Mouse (Mus musculus) MEL (cell line): ENCODE results near the gene Ube4a. TPM values are rescaled to one million over a fixed set of nuclear protein-coding genes. Genes with fewer than 3 reads are reported as not detected.

Source experiments
- DNase-seq: peaks from one replicate; pipeline ENCODE4 v3.0.0; 2011; ENCODE audit warnings: low read depth, low spot score
- H3K27ac ChIP-seq: 2 replicates; pipeline ENCODE4 v1.5.1; 2012; ENCODE audit warnings: low read depth, mild to moderate bottlenecking, control low read depth, low read length, moderate library complexity; ENCODE audit not compliant: control insufficient read depth
- H3K27me3 ChIP-seq, 2 experiments: fragments of 150-350 bp in 1 of 2; sonication (generic) in 1 of 2; 2 replicates each; pipeline ENCODE4 v1.6.1; 2012; ENCODE audit warnings: low read length in 2 of 2, mild to moderate bottlenecking in 2 of 2, improper control_type of control experiment in 1 of 2, moderate library complexity in 1 of 2; ENCODE audit not compliant: insufficient read depth in 2 of 2, control insufficient read depth in 1 of 2
- H3K36me3 ChIP-seq, 2 experiments: 2 replicates each; pipeline ENCODE4 v1.6.1; 2012 to 2014; ENCODE audit warnings: low read length in 2 of 2, improper control_type of control experiment in 1 of 2, inconsistent platforms in 1 of 2, mild to moderate bottlenecking in 1 of 2; ENCODE audit not compliant: insufficient read depth in 2 of 2, control insufficient read depth in 1 of 2
- H3K4me1 ChIP-seq, 2 experiments: fragments of 150-350 bp in 1 of 2; sonication (generic) in 1 of 2; 2 replicates each; pipeline ENCODE4 v1.6.1; 2012; ENCODE audit warnings: low read length in 2 of 2, improper control_type of control experiment in 1 of 2, mild to moderate bottlenecking in 1 of 2; ENCODE audit not compliant: insufficient read depth in 2 of 2, control insufficient read depth in 1 of 2
- H3K4me3 ChIP-seq, 2 experiments: fragments of 150-350 bp in 1 of 2; sonication (generic) in 1 of 2; 2 replicates each; pipeline ENCODE4 v1.5.1; 2012; ENCODE audit warnings: low read depth in 2 of 2, low read length in 2 of 2, mild to moderate bottlenecking in 2 of 2, moderate library complexity in 2 of 2, control low read depth in 1 of 2, improper control_type of control experiment in 1 of 2; ENCODE audit not compliant: control insufficient read depth in 1 of 2, insufficient read depth in 1 of 2
- H3K79me2 ChIP-seq: 2 replicates; pipeline ENCODE4 v1.6.1; 2012; ENCODE audit warnings: mild to moderate bottlenecking, low read length, moderate library complexity; ENCODE audit not compliant: control insufficient read depth, poor library complexity, insufficient read depth
- H3K9ac ChIP-seq: 2 replicates; pipeline ENCODE4 v1.6.1; 2012; ENCODE audit warnings: low read depth, mild to moderate bottlenecking, control low read depth, low read length, moderate library complexity; ENCODE audit not compliant: control insufficient read depth, poor library complexity, severe bottlenecking
- H3K9me3 ChIP-seq: fragments of 150-350 bp; sonication (generic); replicated peaks from 2 replicates; pipeline ENCODE4 v1.6.1; 2012; ENCODE audit warnings: mild to moderate bottlenecking, low read length, improper control_type of control experiment, moderate library complexity; ENCODE audit not compliant: insufficient read depth
- BHLHE40 ChIP-seq: IDR thresholded peaks from 2 replicates; pipeline ENCODE4 v1.6.1; 2012; ENCODE audit warnings: low read depth, mild to moderate bottlenecking, inconsistent platforms, low read length, improper control_type of control experiment, borderline replicate concordance
- CTCF ChIP-seq, 3 experiments: IDR thresholded peaks in 2 of 3; conservative IDR thresholded peaks in 1 of 3; 2 replicates each; pipeline ENCODE4 v1.5.1; 2011 to 2012; ENCODE audit warnings: low read length in 3 of 3, low read depth in 2 of 3, mild to moderate bottlenecking in 2 of 3, improper control_type of control experiment in 1 of 3, inconsistent platforms in 1 of 3, mixed read lengths in 1 of 3, moderate library complexity in 1 of 3; ENCODE audit not compliant: control insufficient read depth in 1 of 3, insufficient read depth in 1 of 3, poor library complexity in 1 of 3, severe bottlenecking in 1 of 3
- GABPA ChIP-seq: IDR thresholded peaks from 2 replicates; pipeline ENCODE4 v1.6.1; 2012; ENCODE audit warnings: low read depth, mild to moderate bottlenecking, inconsistent platforms, low read length, improper control_type of control experiment, moderate library complexity
- GATA1 ChIP-seq: IDR thresholded peaks from 2 replicates; pipeline ENCODE4 v1.6.1; 2011; ENCODE audit warnings: low read depth, low read length, improper control_type of control experiment
- HCFC1 ChIP-seq: IDR thresholded peaks from 2 replicates; pipeline ENCODE4 v1.6.1; 2012; ENCODE audit warnings: low read depth, mild to moderate bottlenecking, inconsistent platforms, low read length, improper control_type of control experiment, moderate library complexity
- KAT2A ChIP-seq: conservative IDR thresholded peaks from 2 replicates; pipeline ENCODE4 v1.6.1; 2012; ENCODE audit warnings: low read depth, low read length, improper control_type of control experiment, inconsistent platforms
- MAFK ChIP-seq: IDR thresholded peaks from 2 replicates; pipeline ENCODE4 v1.6.1; 2011; ENCODE audit warnings: low read depth, mild to moderate bottlenecking, low read length, improper control_type of control experiment, borderline replicate concordance
- MAZ ChIP-seq: IDR thresholded peaks from 2 replicates; pipeline ENCODE4 v1.6.1; 2012; ENCODE audit warnings: low read depth, mild to moderate bottlenecking, inconsistent platforms, low read length, improper control_type of control experiment
- MYB ChIP-seq: IDR thresholded peaks from 2 replicates; pipeline ENCODE4 v1.6.1; 2011; ENCODE audit warnings: mild to moderate bottlenecking, low read depth, low read length, improper control_type of control experiment
- NELFE ChIP-seq: IDR thresholded peaks from 2 replicates; pipeline ENCODE4 v1.6.1; 2011; ENCODE audit warnings: low read depth, low read length, improper control_type of control experiment
- NRF1 ChIP-seq: IDR thresholded peaks from 2 replicates; pipeline ENCODE4 v1.6.1; 2014; ENCODE audit warnings: low read depth, mild to moderate bottlenecking, inconsistent platforms, low read length, improper control_type of control experiment, moderate library complexity; ENCODE audit not compliant: poor library complexity, insufficient read depth, severe bottlenecking
- POLR2AphosphoS5 ChIP-seq: IDR thresholded peaks from 2 replicates; pipeline ENCODE4 v1.6.1; 2012; ENCODE audit warnings: low read depth, borderline replicate concordance, mild to moderate bottlenecking, inconsistent platforms, low read length, moderate library complexity, mixed read lengths
- SIN3A ChIP-seq: IDR thresholded peaks from 2 replicates; pipeline ENCODE4 v1.6.1; 2012; ENCODE audit warnings: low read length, improper control_type of control experiment, inconsistent platforms
- TBP ChIP-seq: IDR thresholded peaks from 2 replicates; pipeline ENCODE4 v1.8.0; 2011; ENCODE audit warnings: low read depth, low read length, improper control_type of control experiment
- TCF12 ChIP-seq: IDR thresholded peaks from 2 replicates; pipeline ENCODE4 v1.6.1; 2014; ENCODE audit warnings: low read depth, mild to moderate bottlenecking, inconsistent platforms, low read length, improper control_type of control experiment, moderate library complexity
- USF2 ChIP-seq, 2 experiments: IDR thresholded peaks; 2 replicates each; pipeline ENCODE4 v1.6.1; 2011 to 2012; ENCODE audit warnings: improper control_type of control experiment in 2 of 2, low read length in 2 of 2, borderline replicate concordance in 1 of 2, inconsistent platforms in 1 of 2, low read depth in 1 of 2, mild to moderate bottlenecking in 1 of 2; ENCODE audit not compliant: insufficient read depth in 1 of 2
- ZC3H11A ChIP-seq: IDR thresholded peaks from 2 replicates; pipeline ENCODE4 v1.6.1; 2012; ENCODE audit warnings: low read depth, mild to moderate bottlenecking, inconsistent platforms, low read length, improper control_type of control experiment
- ZKSCAN1 ChIP-seq: IDR thresholded peaks from 2 replicates; pipeline ENCODE4 v1.6.1; 2012; ENCODE audit warnings: low read depth, mild to moderate bottlenecking, inconsistent platforms, low read length, improper control_type of control experiment, moderate library complexity
- ZMIZ1 ChIP-seq: IDR thresholded peaks from 2 replicates; pipeline ENCODE4 v1.6.1; 2012; ENCODE audit warnings: low read depth, mild to moderate bottlenecking, inconsistent platforms, low read length, improper control_type of control experiment, moderate library complexity
- ZNF384 ChIP-seq: IDR thresholded peaks from 2 replicates; pipeline ENCODE4 v1.6.1; 2012; ENCODE audit warnings: low read depth, mild to moderate bottlenecking, inconsistent platforms, low read length, improper control_type of control experiment
- polyA plus RNA-seq, 2 experiments: library from polyadenylated mRNA; stranded (reverse) in 1 of 2; unstranded in 1 of 2; fragments of >175 nt in 1 of 2; fragments of >200 nt in 1 of 2; gene quantifications; 2 replicates each; pipeline versions ENCODE4 v1.2.1 to v1.2.4; 2012; ENCODE audit warnings: low replicate concordance in 2 of 2, low read depth in 1 of 2; ENCODE audit not compliant: insufficient read length in 2 of 2, insufficient read depth in 1 of 2, missing spikeins in 1 of 2
- total RNA-seq: library from RNA; depleted of rRNA; stranded (reverse); fragments of 300-350 nt; gene quantifications from 2 replicates; pipeline ENCODE4 v1.2.3, GENCODE M21; 2012

Ube4a gene
- total and polyA plus RNA-seq, 3 experiments: 24.2 to 37.9 (median 32.8) TPM

- Histone ChIP-seq H3K27ac (no peak overlapping the region), H3K9me3 (no peaks in the 10 kb centered on the region), H3K27me3 (no peaks in the 10 kb centered on the region), H3K9ac (no peak overlapping the region), H3K79me2 (no peaks in the 10 kb centered on the region), H3K4me1 (no peaks in the 10 kb centered on the region), H3K4me3 (no peak overlapping the region), H3K36me3 (peaks cover 0 to 16% of the 10 kb centered on the region in 2 experiments; a peak in 3 of 4 replicates)
- no peak for TF ChIP-seq ZNF384
- TF ChIP-seq HCFC1: no peak
- TF ChIP-seq SIN3A: no peak
- no peak for TF ChIP-seq TCF12
- TF ChIP-seq NRF1: no peak
- no peak for TF ChIP-seq USF2 (IDR thresholded peaks at IDR 0.05; ENCODE audit: borderline replicate concordance in 1 of 2, insufficient read depth in 1 of 2, low read depth in 1 of 2, low read length in 2 of 2)
- no peak for TF ChIP-seq NELFE
- TF ChIP-seq ZKSCAN1: no peak
- TF ChIP-seq ZC3H11A: no peak
- TF ChIP-seq GATA1: no peak
- TF ChIP-seq MAZ: no peak
- TF ChIP-seq POLR2AphosphoS5: no peak
- no peak for TF ChIP-seq BHLHE40
- no peak for TF ChIP-seq KAT2A
- TF ChIP-seq MAFK: no peak
- no peak for TF ChIP-seq MYB
- no peak for DNase-seq
Observed at GRCm38 (mm10) chr9:44941756-44942155, 23.6 kb downstream of the Ube4a start.

GRCm38 (mm10) chr9:44921543-44921942, 43.9 kb downstream of the Ube4a start:
- TF ChIP-seq CTCF (IDR thresholded peaks at IDR 0.05 in 2 of 3, conservative IDR thresholded peaks at IDR 0.05 in 1 of 3; ENCODE audit: control insufficient read depth in 1 of 3, insufficient read depth in 1 of 3, low read depth in 2 of 3, low read length in 3 of 3, poor library complexity in 1 of 3, severe bottlenecking in 1 of 3) (peak in 1 of 3 experiments; percentile 27; a peak in 1 of 6 replicates), ZNF384 (no peak), GABPA (no peak), ZMIZ1 (0 out of 2 replicates have a peak, but pooled peaks have one; percentile 20), TBP (no peak)
- TF ChIP-seq, all 39 proteins: peak for 2
- Histone ChIP-seq H3K36me3 (peaks cover 0 to 14% of the 10 kb centered on the region in 2 experiments; a peak in 2 of 4 replicates), H3K9ac (peak overlapping the region; percentile 96), H3K27ac (peak overlapping the region; percentile 97), H3K9me3 (no peaks in the 10 kb centered on the region), H3K79me2 (peaks cover 33% of the 10 kb centered on the region), H3K4me3 (peak overlapping the region; percentile 49 to 97), H3K27me3 (no peaks in the 10 kb centered on the region), H3K4me1 (peaks cover 2 to 9% of the 10 kb centered on the region in 2 experiments; a peak in 3 of 4 replicates)
- no peak for DNase-seq
